Mouse (Mus musculus) gastrocnemius, adult 8-10 months (tissue): ENCODE results near the gene Ankrd60. TPM values are rescaled to one million over a fixed set of nuclear protein-coding genes. Genes with fewer than 3 reads are reported as not detected.

Experiments
- total RNA-seq, 4 experiments: library from RNA; stranded (reverse); gene quantifications; 2 replicates each; pipeline ENCODE4 v1.2.4; 2022

The Ankrd60 gene
- total RNA-seq, 4 experiments from 2014 or later: not detected

Other genes starting within 250 kb of the Ankrd60 start
- not detected for gene 1700021F07Rik, start 55.8 kb downstream of the Ankrd60 start, total RNA-seq
- gene Rab22a, start 81.4 kb upstream of the Ankrd60 start, total RNA-seq: 10 to 100 TPM; 26.9 to 30.5 (median 28.8) TPM
- not detected for gene 1700010B08Rik, start 141.1 kb upstream of the Ankrd60 start, total RNA-seq
- 100 to 1,000 TPM; 158 to 197 (median 180) TPM for gene Vapb, start 159.1 kb upstream of the Ankrd60 start, total RNA-seq